Mouse (Mus musculus) heart, embryonic 12.5 days (tissue): ENCODE results near the gene Atp9a. TPM values are rescaled to one million over a fixed set of nuclear protein-coding genes. Genes with fewer than 3 reads are reported as not detected.
A peak's percentile ranks its signal among the peaks of the same experiment; 100 is the strongest.

Source experiments
- ATAC-seq: fragments of 200-750 bp; cut with Nextera tagmentation; 2 replicates; pipeline ENCODE4 v1.8.0; 2017; ENCODE audit warnings: moderate TSS enrichment, moderate library complexity; ENCODE audit not compliant: insufficient number of reproducible peaks, low FRiP score
- H3K27ac ChIP-seq: fragments of 300-500 bp; sonication (generic); 2 replicates; pipeline ENCODE4 v1.5.1; 2016; ENCODE audit warnings: mild to moderate bottlenecking, moderate library complexity; ENCODE audit not compliant: poor library complexity, severe bottlenecking
- H3K27me3 ChIP-seq: fragments of 300-500 bp; sonication (generic); replicated peaks from 2 replicates; pipeline ENCODE4 v1.6.1; 2016; ENCODE audit warnings: mild to moderate bottlenecking, moderate library complexity
- H3K36me3 ChIP-seq: fragments of 300-500 bp; sonication (generic); 2 replicates; pipeline ENCODE4 v1.6.1; 2016; ENCODE audit warnings: mild to moderate bottlenecking, moderate library complexity
- H3K4me1 ChIP-seq: fragments of 300-500 bp; sonication (generic); replicated peaks from 2 replicates; pipeline ENCODE4 v1.6.1; 2016; ENCODE audit warnings: mild to moderate bottlenecking
- H3K4me2 ChIP-seq: fragments of 300-500 bp; sonication (generic); 2 replicates; pipeline ENCODE4 v1.6.1; 2016; ENCODE audit warnings: mild to moderate bottlenecking, moderate library complexity
- H3K4me3 ChIP-seq: fragments of 300-500 bp; sonication (generic); 2 replicates; pipeline ENCODE4 v1.5.1; 2016; ENCODE audit warnings: mild to moderate bottlenecking
- H3K9ac ChIP-seq: fragments of 300-500 bp; sonication (generic); 2 replicates; pipeline ENCODE4 v1.6.1; 2016; ENCODE audit warnings: mild to moderate bottlenecking, moderate library complexity
- H3K9me3 ChIP-seq: fragments of 300-500 bp; sonication (generic); replicated peaks from 2 replicates; pipeline ENCODE4 v1.6.1; 2016; ENCODE audit warnings: mild to moderate bottlenecking, moderate library complexity
- whole genome bisulfite sequencing: fragments of 180-500 bp; shearing (Covaris S2); methylation state at CpG from one replicate; pipeline ENCODE4 v1.1.7; 2016; 5-methylcytosine and 5-hydroxymethylcytosine counted together
- polyA plus RNA-seq: library from polyadenylated mRNA; unstranded; fragments of >200 nt; fragmentation: Nextera tagmentation; extraction: Ambion mirVana; gene quantifications from 2 replicates; pipeline ENCODE4 v1.2.1, GENCODE M21; 2016

Atp9a gene
- polyA plus RNA-seq, 1 experiment from 2014 or later: 16.1 TPM

GRCm38 (mm10) chr2:168643524-168644177 lies 98.6 kb downstream of the Atp9a start:
- no peaks in the 10 kb centered on the region for H3K9me3 ChIP-seq
- ATAC-seq: no peak
- H3K4me3 ChIP-seq: no peak overlapping the region
- H3K27me3 ChIP-seq: peaks cover 77% of the 10 kb centered on the region
- WGBS: 86% methylated on average over 20 of the region's 20 CpGs
- no peak overlapping the region for H3K27ac ChIP-seq
- H3K9ac ChIP-seq: no peak overlapping the region
- H3K4me1 ChIP-seq: 0 out of 2 replicates have a peak, but pooled peaks cover 9% of the 10 kb centered on the region
- no peak overlapping the region for H3K4me2 ChIP-seq
- H3K36me3 ChIP-seq: peaks cover 38% of the 10 kb centered on the region

DNA sequence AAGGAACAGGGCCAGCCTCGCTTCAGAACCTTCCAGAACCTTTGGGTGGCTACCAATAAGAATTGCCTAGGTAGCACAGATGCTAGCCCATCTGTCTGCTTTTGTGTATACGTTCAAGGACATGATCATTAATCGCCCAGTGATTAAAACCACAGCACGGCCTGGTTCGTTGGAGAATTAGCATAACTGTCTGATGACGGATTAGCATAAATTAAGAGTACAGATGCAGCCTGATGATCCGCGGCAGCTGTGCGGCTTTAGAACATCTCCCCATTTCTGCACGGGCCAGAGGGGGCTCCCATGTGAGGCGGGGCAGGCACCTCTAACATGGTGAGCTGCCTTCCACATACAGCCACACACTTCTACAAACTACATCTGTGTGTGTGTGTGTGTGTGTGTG lies 100.0 kb downstream of the Atp9a start:
- no peak overlapping the region for H3K4me2 ChIP-seq
- no peak overlapping the region for H3K27ac ChIP-seq
- H3K9me3 ChIP-seq: no peaks in the 10 kb centered on the region
- 82% methylated on average over 11 of the region's 11 CpGs for WGBS
- peaks cover 29% of the 10 kb centered on the region for H3K36me3 ChIP-seq
- H3K9ac ChIP-seq: no peak overlapping the region
- peaks cover 80% of the 10 kb centered on the region for H3K27me3 ChIP-seq
- H3K4me1 ChIP-seq: 0 out of 2 replicates have a peak, but pooled peaks cover 4% of the 10 kb centered on the region
- no peak for ATAC-seq
- H3K4me3 ChIP-seq: no peak overlapping the region

GRCm38 (mm10) chr2:168640460-168640859 lies 101.7 kb downstream of the Atp9a start:
- Histone ChIP-seq H3K27me3 (peaks cover 92% of the 10 kb centered on the region), H3K4me1 (peaks cover 6% of the 10 kb centered on the region; the same call in 1 of the 2 replicates), H3K9ac (no peak overlapping the region), H3K9me3 (no peaks in the 10 kb centered on the region), H3K27ac (no peak overlapping the region), H3K36me3 (peaks cover 31% of the 10 kb centered on the region), H3K4me2 (no peak overlapping the region), H3K4me3 (no peak overlapping the region)
- no peak for ATAC-seq
- WGBS: 90% methylated on average over 9 of the region's 9 CpGs

DNA sequence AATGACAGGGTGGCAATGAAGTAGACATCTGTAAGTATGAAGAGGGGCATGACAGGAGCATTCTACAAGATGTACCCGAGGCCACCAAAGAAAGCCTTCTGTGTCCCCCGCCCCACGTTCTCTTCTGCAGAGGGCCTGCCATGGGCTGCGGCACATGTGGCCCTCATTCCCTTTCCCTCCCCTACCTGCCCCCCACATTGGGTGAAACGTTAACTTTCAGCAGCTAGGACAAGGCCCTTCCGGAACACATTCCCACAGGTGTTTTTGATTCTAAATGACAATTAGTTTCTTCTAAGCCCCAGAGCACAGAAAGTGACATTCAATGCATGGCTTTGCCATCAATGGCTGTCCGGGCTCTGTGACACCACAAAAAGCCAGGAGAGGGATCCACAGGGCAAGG lies 107.3 kb downstream of the Atp9a start:
- no peak for ATAC-seq

DNA sequence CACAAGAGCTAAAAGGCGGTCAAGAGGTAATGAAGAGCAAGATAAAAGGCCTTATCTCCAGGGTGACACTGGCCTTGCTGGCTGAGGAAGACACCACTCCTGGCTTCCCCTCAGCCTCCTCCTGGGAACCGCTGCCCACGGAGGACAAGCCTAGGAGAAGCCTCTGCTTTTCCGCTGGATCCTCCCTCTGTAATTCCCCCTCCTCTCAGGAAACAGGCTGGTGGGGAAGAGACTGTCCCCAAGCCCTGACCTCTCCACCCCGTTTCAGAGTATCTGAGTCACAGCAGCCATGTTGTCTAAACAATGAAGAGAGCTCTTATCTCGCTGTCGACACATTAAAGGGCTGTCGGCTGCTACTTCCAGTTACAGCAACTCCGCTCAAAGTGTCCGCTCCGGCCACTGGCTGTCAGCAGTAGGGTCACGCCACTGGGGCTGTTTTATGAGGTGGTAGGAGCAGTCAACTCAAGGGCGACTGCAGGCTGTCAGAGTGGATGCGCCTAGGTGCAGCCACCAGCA lies 108.8 kb downstream of the Atp9a start:
- Histone ChIP-seq H3K27ac (peak overlapping the region; percentile 46), H3K4me2 (peak overlapping the region; percentile 56), H3K27me3 (peaks cover 76% of the 10 kb centered on the region), H3K4me1 (peaks cover 35% of the 10 kb centered on the region), H3K36me3 (peaks cover 4% of the 10 kb centered on the region; the same call in 1 of the 2 replicates), H3K9me3 (0 out of 2 replicates have a peak, but pooled peaks cover 3% of the 10 kb centered on the region), H3K9ac (no peak overlapping the region), H3K4me3 (no peak overlapping the region)
- peak; percentile 84 for ATAC-seq
- WGBS: 4% methylated on average over 14 of the region's 14 CpGs

More for the DNA sequence above, 107.3 kb downstream of the Atp9a start:
- H3K9ac ChIP-seq: no peak overlapping the region
- H3K27me3 ChIP-seq: peaks cover 81% of the 10 kb centered on the region
- 58% methylated on average over 7 of the region's 7 CpGs for WGBS
- no peak overlapping the region for H3K4me3 ChIP-seq
- H3K36me3 ChIP-seq: peaks cover 4% of the 10 kb centered on the region; the same call in 1 of the 2 replicates
- 0 out of 2 replicates have a peak, but pooled peaks cover 3% of the 10 kb centered on the region for H3K9me3 ChIP-seq
- peaks cover 35% of the 10 kb centered on the region for H3K4me1 ChIP-seq
- no peak overlapping the region for H3K27ac ChIP-seq
- H3K4me2 ChIP-seq: no peak overlapping the region

DNA sequence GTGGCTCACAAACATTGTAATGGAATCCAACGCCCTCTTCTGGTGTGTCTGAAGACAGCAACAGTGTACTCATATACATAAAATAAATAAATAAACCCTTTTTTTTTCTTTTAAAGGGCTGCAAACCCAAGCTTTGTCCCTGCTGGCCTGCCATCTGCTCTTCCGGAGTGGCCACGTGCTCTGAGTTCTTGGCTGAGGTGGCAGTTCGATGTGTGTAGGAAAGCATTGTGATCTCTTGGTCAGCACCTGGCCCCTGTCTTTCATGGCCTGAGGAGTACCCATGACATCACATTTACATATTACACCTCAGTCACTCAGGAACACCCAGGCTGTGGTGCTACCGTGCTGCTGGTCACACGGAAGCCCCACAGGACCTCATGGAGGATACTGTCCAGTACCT lies 109.7 kb downstream of the Atp9a start:
- H3K4me1 ChIP-seq: peaks cover 39% of the 10 kb centered on the region
- peak overlapping the region; percentile 56; the same call in 1 of the 2 replicates for H3K4me2 ChIP-seq
- no peak for ATAC-seq
- peaks cover 71% of the 10 kb centered on the region for H3K27me3 ChIP-seq
- no peak overlapping the region for H3K4me3 ChIP-seq
- no peak overlapping the region for H3K9ac ChIP-seq
- WGBS: 57% methylated on average over 6 of the region's 6 CpGs
- H3K36me3 ChIP-seq: peaks cover 4% of the 10 kb centered on the region; the same call in 1 of the 2 replicates
- H3K27ac ChIP-seq: peak overlapping the region; percentile 46
- 0 out of 2 replicates have a peak, but pooled peaks cover 3% of the 10 kb centered on the region for H3K9me3 ChIP-seq

DNA sequence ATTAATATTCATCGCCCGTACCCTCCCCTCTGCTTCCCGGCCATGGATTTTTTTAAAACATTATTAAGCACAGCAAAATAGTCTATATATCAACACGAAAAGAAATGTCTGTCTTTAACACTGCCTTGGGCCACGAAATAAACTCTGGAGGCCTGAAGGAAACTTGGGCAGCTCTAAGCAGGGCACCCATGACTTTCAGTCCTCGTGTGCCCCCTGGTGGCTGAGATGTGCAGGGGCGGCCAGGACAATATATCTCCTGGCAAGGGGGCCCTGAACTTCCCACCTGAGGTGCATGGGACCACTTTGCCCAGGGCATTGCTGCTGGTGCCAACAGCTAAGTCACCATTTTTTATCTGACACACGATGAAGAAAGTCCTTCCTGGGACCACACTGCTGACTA lies 113.4 kb downstream of the Atp9a start:
- Histone ChIP-seq H3K4me2 (no peak overlapping the region), H3K27ac (no peak overlapping the region), H3K27me3 (peaks cover 56% of the 10 kb centered on the region), H3K4me1 (peaks cover 17% of the 10 kb centered on the region), H3K9ac (no peak overlapping the region), H3K9me3 (peaks cover 7% of the 10 kb centered on the region; the same call in 1 of the 2 replicates), H3K36me3 (no peaks in the 10 kb centered on the region), H3K4me3 (no peak overlapping the region)
- WGBS: 31% methylated on average over 8 of the region's 8 CpGs
- ATAC-seq: 0 out of 2 replicates have a peak, but pooled peaks have one; percentile 44

- peaks cover 56% of the 10 kb centered on the region for H3K27me3 ChIP-seq
- no peak overlapping the region for H3K4me3 ChIP-seq
- ATAC-seq: no peak
- H3K27ac ChIP-seq: no peak overlapping the region
- H3K9me3 ChIP-seq: peaks cover 8% of the 10 kb centered on the region; the same call in 1 of the 2 replicates
- no peak overlapping the region for H3K4me2 ChIP-seq
- no peak overlapping the region for H3K9ac ChIP-seq
- 63% methylated on average over 20 of the region's 20 CpGs for WGBS
- no peaks in the 10 kb centered on the region for H3K36me3 ChIP-seq
- H3K4me1 ChIP-seq: peaks cover 10% of the 10 kb centered on the region
Measured at GRCm38 (mm10) chr2:168627829-168628770, 114.1 kb downstream of the Atp9a start.

- peaks cover 46% of the 10 kb centered on the region for H3K27me3 ChIP-seq
- H3K4me1 ChIP-seq: peaks cover 7% of the 10 kb centered on the region; the same call in 1 of the 2 replicates
- H3K27ac ChIP-seq: no peak overlapping the region
- H3K4me2 ChIP-seq: no peak overlapping the region
- ATAC-seq: no peak
- H3K4me3 ChIP-seq: no peak overlapping the region
- H3K9me3 ChIP-seq: peaks cover 12% of the 10 kb centered on the region; the same call in 1 of the 2 replicates
- H3K36me3 ChIP-seq: no peaks in the 10 kb centered on the region
- WGBS: 87% methylated on average over 9 of the region's 9 CpGs
- H3K9ac ChIP-seq: no peak overlapping the region
Measured at GRCm38 (mm10) chr2:168626385-168626784, 115.8 kb downstream of the Atp9a start.

- Histone ChIP-seq H3K36me3 (no peaks in the 10 kb centered on the region), H3K9ac (no peak overlapping the region), H3K9me3 (peaks cover 9% of the 10 kb centered on the region; the same call in 1 of the 2 replicates), H3K4me3 (no peak overlapping the region), H3K27me3 (peaks cover 39% of the 10 kb centered on the region), H3K27ac (no peak overlapping the region), H3K4me2 (no peak overlapping the region), H3K4me1 (peaks cover 10% of the 10 kb centered on the region; the same call in 1 of the 2 replicates)
- ATAC-seq: no peak
- WGBS: 76% methylated on average over 4 of the region's 4 CpGs
Measured at GRCm38 (mm10) chr2:168625091-168625490, 117.1 kb downstream of the Atp9a start.
